Mouse (Mus musculus): Measurements from ENCODE around the gene Cdc20b.

Gene Cdc20b

GRCm38 (mm10) chr13:113031351-113031750 lies 3.6 kb upstream of the Cdc20b start:
- DNase-seq = no peak

DNA sequence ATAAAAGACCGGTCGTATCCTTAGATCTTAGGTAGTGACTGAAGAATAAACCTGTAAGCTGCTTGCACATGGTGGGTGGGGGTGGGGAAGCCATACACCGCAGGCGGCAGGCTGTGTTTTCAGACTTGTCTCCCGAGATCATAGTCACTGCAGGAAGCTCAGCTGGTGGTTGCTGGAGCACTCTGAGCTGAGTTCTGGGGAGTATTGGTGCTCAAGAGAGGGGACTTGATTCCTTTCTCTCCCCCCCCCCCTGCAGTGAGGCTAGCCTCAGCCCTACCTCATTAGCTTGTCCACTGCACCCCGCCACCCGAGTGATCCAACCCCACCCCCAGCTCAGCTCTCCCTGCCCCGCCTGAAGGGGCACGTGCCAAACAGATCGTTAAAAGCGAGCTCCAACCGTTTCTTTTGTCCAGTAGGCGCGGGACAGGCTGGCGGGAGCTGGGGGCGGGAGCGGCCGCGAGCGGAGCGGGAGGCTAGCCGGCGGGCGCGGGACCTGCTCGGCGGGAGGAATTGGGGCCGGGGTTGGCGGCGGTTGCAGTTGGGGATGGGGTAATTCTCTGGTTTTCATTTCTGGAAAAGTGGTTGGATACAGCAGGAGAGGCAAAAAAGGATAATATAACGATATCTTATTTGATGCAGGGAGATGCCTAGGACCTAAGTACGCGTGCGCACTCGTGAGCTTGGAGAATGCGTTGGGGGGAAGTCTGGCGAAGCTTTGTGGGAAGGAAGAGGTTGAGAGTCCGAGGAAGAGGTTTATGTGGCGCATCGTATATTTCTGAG lies 2.9 kb upstream of the Cdc20b start:
- no peak for DNase-seq

- DNase-seq = no peak
These were observed 2.1 kb upstream of the Cdc20b start for GRCm38 (mm10) chr13:113032831-113033230.

- no peak for DNase-seq
These were observed 532 bp upstream of the Cdc20b start for GRCm38 (mm10) chr13:113034271-113034886.

- DNase-seq = peak; percentile 59
These were observed 941 bp downstream of the Cdc20b start for GRCm38 (mm10) chr13:113035852-113036251.

DNA sequence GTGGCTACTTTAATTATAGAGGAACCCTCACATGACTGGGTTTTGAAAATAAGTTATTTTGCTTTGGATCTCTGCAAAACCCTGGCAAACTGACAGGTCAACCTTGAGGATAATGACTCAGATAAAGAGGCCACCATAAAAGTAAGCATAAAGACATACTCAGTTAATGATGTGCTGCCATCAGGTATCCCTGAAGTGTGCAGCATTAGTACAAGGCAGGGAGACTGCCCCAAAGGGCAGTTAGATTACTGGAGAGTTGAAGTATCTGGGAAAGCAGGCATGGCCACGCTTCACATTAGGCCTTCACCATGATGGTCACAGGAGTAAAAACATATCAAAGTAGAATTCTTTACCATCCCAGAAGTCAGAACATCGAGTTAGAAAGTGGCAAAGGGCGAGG lies 10.0 kb downstream of the Cdc20b start:
- no peak for DNase-seq

DNA sequence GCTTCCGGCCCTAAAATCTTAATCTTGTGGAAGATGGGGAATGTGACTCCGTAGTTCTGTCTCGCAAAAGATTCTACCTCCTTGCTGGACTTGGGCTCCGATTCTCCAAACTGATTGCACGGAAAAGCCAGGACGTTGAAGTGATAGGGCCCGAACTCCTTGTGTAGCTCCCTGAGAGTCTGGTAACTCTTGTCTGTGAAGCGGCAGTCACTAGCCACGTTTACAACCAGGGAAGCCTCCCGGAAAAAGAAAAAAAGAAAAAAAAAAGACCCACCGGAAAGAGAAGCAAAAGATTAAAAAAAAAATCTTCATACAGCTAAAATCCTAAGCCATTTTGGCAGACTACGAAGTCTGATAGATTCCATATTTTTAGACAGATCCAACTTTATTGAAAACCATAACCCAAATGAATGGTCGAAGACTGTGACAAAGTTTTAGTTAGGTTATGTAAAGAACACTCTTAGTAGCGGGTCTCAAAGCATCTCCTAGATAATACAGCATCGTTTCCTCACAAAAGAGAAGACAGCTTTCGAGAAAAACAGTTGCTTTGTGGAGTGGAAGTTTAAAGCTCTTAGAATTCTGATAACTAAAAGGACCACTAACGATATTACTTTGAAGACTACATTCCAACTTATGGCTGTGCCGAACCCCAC lies 10.7 kb downstream of the Cdc20b start:
- DNase-seq = no peak

- DNase-seq = peak; percentile 57
These were observed 11.4 kb downstream of the Cdc20b start, which contains the start of gene Gpx8 for GRCm38 (mm10) chr13:113046211-113046883. Gene Gpx8, minus strand, starts transcription at chr13:113046410.

GRCm38 (mm10) chr13:113047018-113047417 lies 12.1 kb downstream of the Cdc20b start:
- DNase-seq = no peak

- DNase-seq = no peak
These were observed 12.7 kb downstream of the Cdc20b start for GRCm38 (mm10) chr13:113047647-113048046.

- DNase-seq = no peak
These were observed 19.3 kb downstream of the Cdc20b start for GRCm38 (mm10) chr13:113054230-113054629.

- DNase-seq = no peak
These were observed 20.9 kb downstream of the Cdc20b start for GRCm38 (mm10) chr13:113055826-113056225.

- DNase-seq = no peak
These were observed 26.8 kb downstream of the Cdc20b start for GRCm38 (mm10) chr13:113061746-113062145.

DNA sequence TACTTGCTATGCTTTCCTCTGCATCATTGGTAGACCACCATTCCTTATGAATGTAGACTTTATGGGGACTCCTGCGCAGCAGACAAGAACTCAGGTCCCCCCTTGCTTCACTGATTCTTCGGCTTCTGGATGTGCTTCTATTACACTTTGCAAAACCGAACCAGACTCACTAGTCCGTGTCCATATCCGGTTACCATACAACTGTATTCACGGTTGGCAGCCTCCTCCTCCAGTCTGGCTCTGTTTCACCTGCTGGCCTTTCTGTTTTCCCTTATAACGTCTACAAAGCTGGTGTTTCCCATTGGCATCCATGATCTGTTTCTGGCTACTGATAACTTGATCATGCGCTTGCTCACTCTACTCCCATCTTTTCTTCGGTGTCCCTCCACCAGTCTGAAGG lies 29.6 kb downstream of the Cdc20b start:
- no peak for DNase-seq

DNA sequence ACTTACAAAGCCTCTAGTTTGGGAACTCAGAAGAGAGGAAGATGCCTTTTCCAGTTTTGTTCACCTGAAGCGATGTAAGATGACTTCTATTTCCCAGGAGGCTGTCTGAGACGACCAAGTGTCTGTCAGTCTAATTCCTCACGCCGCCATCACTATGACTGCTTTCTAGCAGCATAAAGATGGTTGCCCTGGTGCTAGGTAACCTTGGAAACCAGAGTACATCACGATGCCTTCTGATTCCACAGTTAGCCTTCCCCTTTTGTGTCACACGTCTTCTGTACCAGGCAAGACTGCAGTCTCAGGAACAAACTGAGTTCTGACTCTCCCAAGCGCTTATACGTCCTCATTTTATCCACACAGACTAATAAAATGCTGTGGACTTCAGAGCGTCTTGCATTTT lies 44.1 kb downstream of the Cdc20b start:
- DNase-seq = no peak

- DNase-seq = no peak
These were observed 47.2 kb downstream of the Cdc20b start for GRCm38 (mm10) chr13:113082101-113082500.

- no peak for DNase-seq
These were observed 49.8 kb downstream of the Cdc20b start for GRCm38 (mm10) chr13:113084732-113085131.

GRCm38 (mm10) chr13:113087226-113088017 lies 52.5 kb downstream of the Cdc20b start:
- no peak for DNase-seq

GRCm38 (mm10) chr13:113090489-113090888 lies 55.6 kb downstream of the Cdc20b start:
- no peak for DNase-seq

DNA sequence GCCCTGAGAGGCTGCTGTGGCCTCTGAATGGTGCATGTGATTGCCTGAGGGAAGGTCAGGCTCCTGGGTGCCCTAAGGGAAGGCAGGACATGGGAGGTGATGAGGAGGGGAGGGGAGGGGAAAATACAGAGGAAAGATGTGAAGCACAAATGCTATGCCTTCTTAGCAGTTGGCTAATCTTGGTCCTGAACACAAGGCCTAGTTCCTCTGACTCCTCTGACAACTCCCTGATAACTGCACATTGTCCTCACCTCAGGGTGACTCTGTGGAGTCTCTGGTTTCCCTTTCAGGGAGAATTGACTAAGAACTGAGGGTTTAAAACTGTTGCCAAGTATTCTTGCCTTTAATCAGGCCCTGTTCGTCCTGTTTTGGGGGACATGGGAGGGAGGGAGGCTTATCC lies 59.7 kb downstream of the Cdc20b start:
- DNase-seq = no peak

GRCm38 (mm10) chr13:113097011-113097410 lies 62.1 kb downstream of the Cdc20b start:
- no peak for DNase-seq

DNA sequence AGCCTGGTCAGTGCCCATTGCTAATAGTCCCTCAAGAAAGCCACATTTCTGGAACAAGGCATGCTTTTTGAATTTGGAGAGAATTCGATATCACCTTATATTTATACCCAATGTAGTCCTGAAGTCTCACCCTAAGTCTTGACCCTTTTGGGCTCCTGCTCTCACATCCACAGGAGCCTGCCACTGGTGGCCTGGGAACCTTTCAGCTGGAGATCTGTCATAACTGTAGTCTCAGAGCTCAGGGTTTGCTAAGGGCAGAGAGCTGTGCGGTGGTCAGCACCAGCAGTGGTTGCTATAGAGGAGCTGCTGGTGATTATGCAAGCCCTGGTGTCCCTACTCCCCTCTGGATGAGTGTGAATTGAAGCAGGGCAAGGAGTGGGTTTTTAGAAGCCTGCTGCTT lies 63.5 kb downstream of the Cdc20b start:
- no peak for DNase-seq

GRCm38 (mm10) chr13:113100879-113101278 lies 66.0 kb downstream of the Cdc20b start, which contains the start of gene Gzma:
Gene Gzma, minus strand, starts transcription at chr13:113100981.
- no peak for DNase-seq
